In genomic region chr11:105922769-105923663, GRCm38 (mm10) we compare ENCODE assay signal across 1 mouse cellular context.
TF ChIP-seq lines count a peak whose summit lies in the region.

No protein-coding gene starts in this region.

TF ChIP-seq in MEL, 35 proteins besides CTCF, POLR2A, EP300 and RAD21 (continued from another document):
- no peak for TF ChIP-seq USF1 (IDR thresholded peaks at IDR 0.05; ENCODE audit: low read depth, low read length)
- TF ChIP-seq SMC3 (IDR thresholded peaks at IDR 0.05; ENCODE audit: low read depth, low read length) = no peak
- no peak for TF ChIP-seq MAX (IDR thresholded peaks at IDR 0.05; ENCODE audit: low read length)
- TF ChIP-seq NRF1 (IDR thresholded peaks at IDR 0.05; ENCODE audit: insufficient read depth, low read depth, low read length, poor library complexity, severe bottlenecking) = no peak
- TF ChIP-seq POLR2AphosphoS2 (IDR thresholded peaks at IDR 0.05; ENCODE audit: low read length) = no peak
- TF ChIP-seq RCOR1 (IDR thresholded peaks at IDR 0.05; ENCODE audit: low read depth, low read length) = no peak
- TF ChIP-seq ZNF384 (IDR thresholded peaks at IDR 0.05; ENCODE audit: low read depth, low read length) = no peak
- TF ChIP-seq ELF1 (IDR thresholded peaks at IDR 0.05; ENCODE audit: low read depth, low read length) = no peak
